Mouse (Mus musculus) lung, adult 2 months (tissue): ENCODE data around the gene Dtd1.

ENCODE experiments used
- CTCF ChIP-seq: fragments of 200-500 bp; IDR thresholded peaks from 2 replicates; pipeline ENCODE4 v1.5.1; 2011; ENCODE audit warnings: mild to moderate bottlenecking, low read length, control low read depth; ENCODE audit not compliant: insufficient read depth
- POLR2A ChIP-seq: fragments of 200-500 bp; IDR thresholded peaks from 2 replicates; pipeline ENCODE4 v1.6.1; 2011; ENCODE audit warnings: low read depth, mild to moderate bottlenecking, control low read depth, low read length, borderline replicate concordance; ENCODE audit errors: extremely low read depth

GRCm38 (mm10) chr2:144694923-144695322, 95.2 kb downstream of the Dtd1 start:
- TF ChIP-seq CTCF (no peak), POLR2A (no peak)
